Mouse (Mus musculus) thymus, adult 2 months (tissue): ENCODE data around the gene Ctc1.

Experiments used
- CTCF ChIP-seq: fragments of 200-500 bp; IDR thresholded peaks from 2 replicates; pipeline ENCODE4 v1.5.1; 2012; ENCODE audit warnings: mild to moderate bottlenecking, control low read depth, low read length, moderate library complexity, borderline replicate concordance; ENCODE audit not compliant: control insufficient read depth, poor library complexity, insufficient read depth; ENCODE audit errors: extremely low read depth
- POLR2A ChIP-seq: fragments of 200-500 bp; IDR thresholded peaks from 2 replicates; pipeline ENCODE4 v1.6.1; 2012; ENCODE audit warnings: mild to moderate bottlenecking, low read length, control low read depth, moderate library complexity; ENCODE audit not compliant: control insufficient read depth, poor library complexity, insufficient read depth; ENCODE audit errors: extremely low read depth

DNA sequence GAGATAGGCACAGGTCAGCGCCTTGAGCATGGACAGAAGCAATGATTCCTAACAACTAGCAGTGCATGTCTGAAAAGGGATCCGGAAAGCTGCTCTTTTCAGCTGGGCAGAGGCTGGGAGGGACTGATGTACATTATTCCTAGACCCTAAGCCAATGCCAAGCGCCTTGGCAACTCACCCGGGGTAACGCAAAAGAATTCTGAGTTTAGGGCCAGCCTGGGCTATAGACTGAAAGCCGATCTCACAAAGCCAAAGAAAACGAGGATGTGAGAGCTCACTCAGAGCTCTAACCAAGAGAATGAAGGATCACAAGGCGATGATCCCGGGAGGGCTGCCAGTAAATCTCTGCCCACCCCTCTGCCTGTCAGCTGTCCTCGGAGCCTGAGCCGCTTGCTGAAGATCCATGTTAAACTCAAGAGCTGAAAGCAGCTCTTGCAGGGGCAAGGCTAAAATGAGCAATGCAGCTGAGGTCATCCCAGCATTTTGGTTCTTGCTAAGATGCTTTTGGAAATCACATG lies 28.3 kb upstream of the Ctc1 start:
- TF ChIP-seq CTCF (no peak), POLR2A (no peak)
